Mouse (Mus musculus) midbrain, embryonic 13.5 days (tissue): ENCODE results near the gene Adamtsl5. TPM values are rescaled to one million over a fixed set of nuclear protein-coding genes. Genes with fewer than 3 reads are reported as not detected.

Source experiments
- ATAC-seq: fragments of 200-750 bp; cut with Nextera tagmentation; 2 replicates; pipeline ENCODE4 v1.8.0; 2017; ENCODE audit warnings: mild to moderate bottlenecking, moderate TSS enrichment, moderate library complexity
- H3K27ac ChIP-seq: fragments of 300-500 bp; sonication (generic); 2 replicates; pipeline ENCODE4 v1.5.1; 2015; ENCODE audit warnings: inconsistent platforms, mild to moderate bottlenecking, moderate library complexity
- H3K27me3 ChIP-seq: fragments of 300-500 bp; sonication (generic); 2 replicates; pipeline ENCODE4 v1.6.1; 2015; ENCODE audit warnings: mild to moderate bottlenecking, inconsistent platforms
- H3K36me3 ChIP-seq: fragments of 300-500 bp; sonication (generic); 2 replicates; pipeline ENCODE4 v1.6.1; 2015; ENCODE audit warnings: mild to moderate bottlenecking, inconsistent platforms
- H3K4me1 ChIP-seq: fragments of 300-500 bp; sonication (generic); replicated peaks from 2 replicates; pipeline ENCODE4 v1.6.1; 2015; ENCODE audit warnings: inconsistent platforms
- H3K4me2 ChIP-seq: fragments of 300-500 bp; sonication (generic); replicated peaks from 2 replicates; pipeline ENCODE4 v1.6.1; 2015; ENCODE audit warnings: moderate library complexity, mild to moderate bottlenecking, inconsistent platforms
- H3K4me3 ChIP-seq: fragments of 300-500 bp; sonication (generic); replicated peaks from 2 replicates; pipeline ENCODE4 v1.5.1; 2015; ENCODE audit warnings: mild to moderate bottlenecking, inconsistent platforms
- H3K9ac ChIP-seq: fragments of 300-500 bp; sonication (generic); replicated peaks from 2 replicates; pipeline ENCODE4 v1.6.1; 2015; ENCODE audit warnings: mild to moderate bottlenecking, inconsistent platforms
- H3K9me3 ChIP-seq: fragments of 300-500 bp; sonication (generic); 2 replicates; pipeline ENCODE4 v1.6.1; 2016; ENCODE audit warnings: mild to moderate bottlenecking, inconsistent platforms
- WGBS: fragments of 180-500 bp; shearing (Covaris S2); methylation state at CpG from one replicate; pipeline ENCODE4 v1.1.7; 2015; 5-methylcytosine and 5-hydroxymethylcytosine counted together
- polyA plus RNA-seq: library from polyadenylated mRNA; unstranded; fragments of >200 nt; fragmentation: Nextera tagmentation; extraction: Ambion mirVana; gene quantifications from 2 replicates; pipeline ENCODE4 v1.2.1, GENCODE M21; 2015

Adamtsl5 gene
- polyA plus RNA-seq, 1 experiment from 2014 or later, result 0.61 TPM

- no peak overlapping the region for H3K4me2 ChIP-seq
- H3K27me3 ChIP-seq, result peaks cover 68% of the 10 kb centered on the region
Measured at GRCm38 (mm10) chr10:80341026-80341425, 7.2 kb downstream of the Adamtsl5 start.

GRCm38 (mm10) chr10:80339941-80340750 lies 8.1 kb downstream of the Adamtsl5 start:
- Histone ChIP-seq H3K27ac (no peak overlapping the region), H3K4me1 (peaks cover 37% of the 10 kb centered on the region), H3K4me2 (peak overlapping the region; percentile 32; the same call in 1 of the 2 replicates), H3K27me3 (peaks cover 60% of the 10 kb centered on the region), H3K4me3 (no peak overlapping the region), H3K9ac (no peak overlapping the region), H3K36me3 (no peaks in the 10 kb centered on the region), H3K9me3 (no peaks in the 10 kb centered on the region)
- ATAC-seq, result peak; percentile 24; the same call in 1 of the 2 replicates
- WGBS, result 22% methylated on average over 19 of the region's 19 CpGs

More at GRCm38 (mm10) chr10:80341026-80341425, 7.2 kb downstream of the Adamtsl5 start:
- H3K36me3 ChIP-seq, result no peaks in the 10 kb centered on the region
- no peak overlapping the region for H3K27ac ChIP-seq
- H3K4me1 ChIP-seq, result peaks cover 40% of the 10 kb centered on the region
- no peaks in the 10 kb centered on the region for H3K9me3 ChIP-seq
- ATAC-seq, result no peak
- no peak overlapping the region for H3K4me3 ChIP-seq
- WGBS, result 8% methylated on average over 21 of the region's 21 CpGs
- no peak overlapping the region for H3K9ac ChIP-seq

GRCm38 (mm10) chr10:80336263-80336662 lies 11.9 kb downstream of the Adamtsl5 start:
- no peak for ATAC-seq

GRCm38 (mm10) chr10:80332525-80332989 lies 15.7 kb downstream of the Adamtsl5 start:
- Histone ChIP-seq H3K4me3 (no peak overlapping the region), H3K27me3 (peaks cover 14% of the 10 kb centered on the region; the same call in 1 of the 2 replicates), H3K9me3 (no peaks in the 10 kb centered on the region), H3K27ac (no peak overlapping the region), H3K9ac (no peak overlapping the region), H3K4me2 (no peak overlapping the region), H3K36me3 (no peaks in the 10 kb centered on the region), H3K4me1 (peaks cover 15% of the 10 kb centered on the region)
- ATAC-seq, result no peak
- 88% methylated on average over 5 of the region's 5 CpGs for WGBS

More at GRCm38 (mm10) chr10:80336263-80336662, 11.9 kb downstream of the Adamtsl5 start:
- Histone ChIP-seq H3K36me3 (no peaks in the 10 kb centered on the region), H3K9ac (no peak overlapping the region), H3K9me3 (no peaks in the 10 kb centered on the region), H3K4me2 (no peak overlapping the region), H3K4me1 (peaks cover 10% of the 10 kb centered on the region; the same call in 1 of the 2 replicates), H3K4me3 (no peak overlapping the region), H3K27me3 (peaks cover 28% of the 10 kb centered on the region), H3K27ac (no peak overlapping the region)
- WGBS, result 88% methylated on average over 12 of the region's 12 CpGs

- H3K27ac ChIP-seq, result no peak overlapping the region
- no peaks in the 10 kb centered on the region for H3K9me3 ChIP-seq
- 65% methylated on average over 10 of the region's 10 CpGs for WGBS
- H3K4me2 ChIP-seq, result no peak overlapping the region
- H3K27me3 ChIP-seq, result peaks cover 14% of the 10 kb centered on the region; the same call in 1 of the 2 replicates
- no peak overlapping the region for H3K4me3 ChIP-seq
- H3K4me1 ChIP-seq, result peaks cover 15% of the 10 kb centered on the region
- ATAC-seq, result no peak
- no peak overlapping the region for H3K9ac ChIP-seq
- H3K36me3 ChIP-seq, result no peaks in the 10 kb centered on the region
Measured at GRCm38 (mm10) chr10:80331636-80332524, 16.3 kb downstream of the Adamtsl5 start.

GRCm38 (mm10) chr10:80330888-80331287 lies 17.3 kb downstream of the Adamtsl5 start:
- WGBS, result 66% methylated on average over 2 of the region's 2 CpGs
- no peak for ATAC-seq
- Histone ChIP-seq H3K36me3 (no peaks in the 10 kb centered on the region), H3K9me3 (no peaks in the 10 kb centered on the region), H3K27me3 (peaks cover 16% of the 10 kb centered on the region; the same call in 1 of the 2 replicates), H3K4me1 (peaks cover 15% of the 10 kb centered on the region), H3K4me2 (peak overlapping the region; percentile 72), H3K27ac (no peak overlapping the region), H3K9ac (no peak overlapping the region), H3K4me3 (no peak overlapping the region; the same call in 1 of the 2 replicates)

GRCm38 (mm10) chr10:80330084-80330483 lies 18.1 kb downstream of the Adamtsl5 start:
- Histone ChIP-seq H3K4me3 (peak overlapping the region; percentile 45), H3K9me3 (no peaks in the 10 kb centered on the region), H3K9ac (peak overlapping the region; percentile 59), H3K36me3 (no peaks in the 10 kb centered on the region), H3K27ac (no peak overlapping the region), H3K27me3 (peaks cover 21% of the 10 kb centered on the region; the same call in 1 of the 2 replicates), H3K4me2 (peak overlapping the region; percentile 72), H3K4me1 (peaks cover 15% of the 10 kb centered on the region)
- ATAC-seq, result no peak; the same call in 1 of the 2 replicates
- 1% methylated on average over 41 of the region's 41 CpGs for WGBS

GRCm38 (mm10) chr10:80329273-80330081 lies 18.7 kb downstream of the Adamtsl5 start, which contains the start of the genes Pcsk4 and Reep6:
Gene Pcsk4, minus strand, starts transcription at chr10:80329498.
Gene Reep6, plus strand, starts transcription at chr10:80329953.
- peak; percentile 95 for ATAC-seq
- H3K4me2 ChIP-seq, result peak within 1 kb of the TSS; percentile 72
- WGBS, result 4% methylated on average over 36 of the region's 36 CpGs
- no peaks in the 10 kb centered on the region for H3K36me3 ChIP-seq
- peaks cover 15% of the 10 kb centered on the region for H3K4me1 ChIP-seq
- peaks cover 23% of the 10 kb centered on the region; the same call in 1 of the 2 replicates for H3K27me3 ChIP-seq
- peak within 1 kb of the TSS; percentile 59 for H3K9ac ChIP-seq
- H3K4me3 ChIP-seq, result peak within 1 kb of the TSS; percentile 45
- no peak within 1 kb of the TSS for H3K27ac ChIP-seq
- no peaks in the 10 kb centered on the region for H3K9me3 ChIP-seq

GRCm38 (mm10) chr10:80325045-80325444 lies 23.2 kb downstream of the Adamtsl5 start:
- Histone ChIP-seq H3K9ac (no peak overlapping the region), H3K4me1 (peaks cover 20% of the 10 kb centered on the region), H3K4me2 (no peak overlapping the region), H3K27ac (no peak overlapping the region), H3K36me3 (no peaks in the 10 kb centered on the region), H3K4me3 (no peak overlapping the region), H3K27me3 (peaks cover 19% of the 10 kb centered on the region; the same call in 1 of the 2 replicates), H3K9me3 (no peaks in the 10 kb centered on the region)
- 84% methylated on average over 21 of the region's 21 CpGs for WGBS
- ATAC-seq, result no peak

GRCm38 (mm10) chr10:80324120-80325037 lies 23.8 kb downstream of the Adamtsl5 start:
- no peaks in the 10 kb centered on the region for H3K36me3 ChIP-seq
- WGBS, result 78% methylated on average over 17 of the region's 17 CpGs
- peaks cover 25% of the 10 kb centered on the region for H3K4me1 ChIP-seq
- H3K27me3 ChIP-seq, result peaks cover 19% of the 10 kb centered on the region; the same call in 1 of the 2 replicates
- H3K9me3 ChIP-seq, result no peaks in the 10 kb centered on the region
- no peak for ATAC-seq
- peak overlapping the region; percentile 80 for H3K4me2 ChIP-seq
- H3K9ac ChIP-seq, result no peak overlapping the region
- H3K4me3 ChIP-seq, result peak overlapping the region; percentile 45; the same call in 1 of the 2 replicates
- H3K27ac ChIP-seq, result no peak overlapping the region
